Mouse (Mus musculus): Measurements from ENCODE around the gene Ptprk.

GRCm38 (mm10) chr10:28401796-28402195 lies 327.2 kb downstream of the Ptprk start:
- TF ChIP-seq GATA1 (IDR thresholded peaks at IDR 0.05; ENCODE audit: borderline replicate concordance, low read length): no peak
- TF ChIP-seq FLI1 (IDR thresholded peaks at IDR 0.05; ENCODE audit: low read length): no peak

All from megakaryocyte, embryonic 14.5 days (primary cell).